Mouse (Mus musculus): ENCODE results near the gene Bag5. TPM values are rescaled to one million over a fixed set of nuclear protein-coding genes. Genes with fewer than 3 reads are reported as not detected.
"Not testable (repeated sequence)": the region's sequence is repeated elsewhere in the genome, so short reads cannot be mapped to it uniquely, and the experiment has no call there.

Gene Bag5
- polyA plus RNA-seq, 1 experiment, result 16.2 TPM

DNA sequence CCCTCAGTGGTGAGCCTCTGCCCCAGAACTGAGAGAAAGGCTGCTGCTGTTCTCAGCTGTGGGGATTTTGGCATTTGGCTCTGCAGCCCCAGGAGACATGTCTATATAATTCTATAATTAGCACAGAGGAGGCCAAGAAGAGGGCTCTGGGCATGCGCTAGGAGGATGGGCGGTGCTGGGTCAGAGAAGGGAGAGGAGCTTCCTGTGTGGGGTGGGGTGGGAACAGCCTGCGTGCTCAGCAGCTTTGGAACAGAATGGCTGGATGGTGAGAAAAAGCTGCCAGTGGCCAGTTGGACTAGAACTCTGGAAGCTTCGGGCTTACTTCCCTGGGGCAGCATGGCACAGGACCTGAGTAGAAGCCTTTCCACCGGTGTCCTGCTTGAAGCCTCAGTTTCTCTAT, 33.0 kb upstream of the Bag5 start:
- Histone ChIP-seq H3K4me3 (ENCODE audit: insufficient read depth, low read depth, low read length) (no peak overlapping the region), H3K27ac (replicated peaks; ENCODE audit: low read depth, low read length) (no peak overlapping the region; the same call in 1 of the 2 replicates), H3K4me1 (ENCODE audit: control insufficient read depth, insufficient read depth, insufficient read length, low read length) (peaks cover 7% of the 10 kb centered on the region)

DNA sequence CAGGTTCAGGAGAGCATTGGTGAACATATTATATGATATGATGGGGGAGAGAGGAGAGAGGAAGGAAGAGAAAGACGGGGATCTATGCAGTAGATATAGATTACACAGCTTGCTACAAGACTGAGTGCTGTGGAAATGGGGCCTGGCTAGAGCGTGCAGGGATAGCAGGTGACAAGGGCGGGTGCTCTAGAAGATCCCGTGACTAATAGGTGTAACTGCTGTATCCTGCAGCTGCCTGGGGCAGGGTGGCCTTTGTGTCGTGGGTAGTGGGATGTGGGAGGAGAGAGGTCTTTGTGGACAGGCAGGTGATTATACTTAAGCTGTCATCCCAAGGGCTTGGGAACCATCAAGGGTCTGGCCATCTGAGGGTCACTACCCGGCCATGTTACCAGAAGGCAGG, 32.2 kb upstream of the Bag5 start:
- Histone ChIP-seq H3K27ac (replicated peaks; ENCODE audit: low read depth, low read length) (no peak overlapping the region), H3K4me3 (ENCODE audit: insufficient read depth, low read depth, low read length) (no peak overlapping the region)

DNA sequence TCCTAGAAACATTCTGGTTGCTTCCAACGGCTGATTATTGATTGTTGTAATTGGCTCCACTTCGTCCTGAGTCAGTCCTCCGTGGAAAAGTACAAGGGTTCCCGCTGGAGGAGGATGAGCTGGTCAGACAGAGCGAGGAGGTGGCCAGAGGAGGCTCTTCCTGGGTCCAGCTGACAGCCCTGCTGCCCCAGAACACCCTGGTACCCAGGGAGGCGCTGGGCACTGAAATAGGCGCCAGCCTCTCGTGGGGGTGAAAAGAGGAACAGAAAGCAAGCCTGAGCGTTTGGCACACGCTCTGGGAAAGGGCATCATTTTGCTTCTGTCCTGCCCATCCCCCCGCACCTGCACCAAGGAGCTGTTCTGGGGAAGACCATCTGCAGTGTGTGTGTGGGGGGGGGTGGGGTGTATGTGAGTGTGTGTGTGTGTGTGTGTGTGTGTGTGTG, 30.9 kb upstream of the Bag5 start:
- Histone ChIP-seq H3K4me3 (ENCODE audit: insufficient read depth, low read depth, low read length) (no peak overlapping the region), H3K4me1 (ENCODE audit: control insufficient read depth, insufficient read depth, insufficient read length, low read length) (peaks cover 7% of the 10 kb centered on the region), H3K27ac (replicated peaks; ENCODE audit: low read depth, low read length) (no peak overlapping the region)

More for the DNA sequence above, 32.2 kb upstream of the Bag5 start:
- peaks cover 7% of the 10 kb centered on the region for H3K4me1 ChIP-seq (ENCODE audit: control insufficient read depth, insufficient read depth, insufficient read length, low read length)

DNA sequence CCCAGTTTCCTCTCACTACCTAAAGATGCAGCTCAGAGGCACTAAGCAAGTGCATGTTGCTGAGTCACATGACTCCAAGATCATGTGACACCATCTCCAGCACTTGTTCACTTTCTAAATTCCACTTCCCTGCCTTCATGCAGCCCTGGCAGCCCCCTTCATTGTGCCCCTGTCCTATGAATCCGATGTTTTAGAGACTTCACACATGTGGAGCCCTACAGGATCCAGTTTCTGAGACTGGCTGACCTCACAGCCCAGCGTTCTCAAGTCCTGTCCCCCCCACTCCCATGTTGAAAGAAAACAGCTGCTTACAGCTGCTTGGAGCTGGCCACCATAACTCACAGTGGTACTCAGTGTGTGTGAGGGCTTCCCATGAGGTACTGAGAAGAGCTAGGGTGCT, 30.4 kb upstream of the Bag5 start:
- Histone ChIP-seq H3K4me1 (ENCODE audit: control insufficient read depth, insufficient read depth, insufficient read length, low read length) (peaks cover 7% of the 10 kb centered on the region), H3K27ac (replicated peaks; ENCODE audit: low read depth, low read length) (no peak overlapping the region), H3K4me3 (ENCODE audit: insufficient read depth, low read depth, low read length) (no peak overlapping the region)

DNA sequence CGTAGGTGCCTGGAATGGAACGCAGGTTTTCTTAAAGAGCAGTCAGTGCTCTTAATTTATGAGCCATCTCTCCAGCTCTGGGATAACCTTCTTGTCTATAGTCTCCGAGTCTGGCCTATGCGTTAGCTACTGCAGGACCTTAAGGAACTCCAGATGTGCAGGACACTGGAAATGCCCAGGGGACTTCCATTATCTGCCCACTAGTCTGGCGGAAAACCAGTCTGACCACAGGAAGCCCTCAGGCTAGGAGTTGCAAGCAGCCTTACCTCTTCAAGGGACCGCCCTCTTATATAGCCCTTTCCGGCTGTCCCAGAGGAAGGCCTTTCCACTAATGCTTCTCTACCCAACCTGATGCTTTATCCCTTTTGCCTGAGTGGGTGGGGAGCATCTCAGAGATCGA, 28.3 kb upstream of the Bag5 start:
- no peak overlapping the region for H3K4me3 ChIP-seq (ENCODE audit: insufficient read depth, low read depth, low read length)

DNA sequence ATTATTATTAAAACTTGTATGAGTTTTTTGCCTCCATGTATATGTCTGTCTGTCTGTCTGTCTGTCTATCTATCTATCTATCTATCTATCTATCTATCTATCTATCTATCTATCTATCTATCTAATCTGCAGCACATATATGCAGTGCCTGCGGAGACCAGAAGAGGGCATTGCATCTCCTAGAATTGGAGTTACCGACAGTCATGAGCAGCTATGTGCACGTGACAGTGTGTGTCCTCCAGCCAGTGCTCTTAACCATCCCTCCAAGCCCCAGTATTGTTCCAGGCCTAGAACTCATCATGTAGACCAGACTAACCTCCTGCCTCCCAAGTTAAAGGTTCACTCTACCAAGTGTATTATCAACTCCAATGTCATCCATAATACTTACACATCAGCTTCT, 25.7 kb upstream of the Bag5 start:
- H3K4me1 ChIP-seq (ENCODE audit: control insufficient read depth, insufficient read depth, insufficient read length, low read length), result no peaks in the 10 kb centered on the region
- no peak overlapping the region for H3K27ac ChIP-seq (replicated peaks; ENCODE audit: low read depth, low read length)
- no peak overlapping the region for H3K4me3 ChIP-seq (ENCODE audit: insufficient read depth, low read depth, low read length)

More for the DNA sequence above, 28.3 kb upstream of the Bag5 start:
- Histone ChIP-seq H3K27ac (replicated peaks; ENCODE audit: low read depth, low read length) (no peak overlapping the region), H3K4me1 (ENCODE audit: control insufficient read depth, insufficient read depth, insufficient read length, low read length) (peaks cover 6% of the 10 kb centered on the region)

DNA sequence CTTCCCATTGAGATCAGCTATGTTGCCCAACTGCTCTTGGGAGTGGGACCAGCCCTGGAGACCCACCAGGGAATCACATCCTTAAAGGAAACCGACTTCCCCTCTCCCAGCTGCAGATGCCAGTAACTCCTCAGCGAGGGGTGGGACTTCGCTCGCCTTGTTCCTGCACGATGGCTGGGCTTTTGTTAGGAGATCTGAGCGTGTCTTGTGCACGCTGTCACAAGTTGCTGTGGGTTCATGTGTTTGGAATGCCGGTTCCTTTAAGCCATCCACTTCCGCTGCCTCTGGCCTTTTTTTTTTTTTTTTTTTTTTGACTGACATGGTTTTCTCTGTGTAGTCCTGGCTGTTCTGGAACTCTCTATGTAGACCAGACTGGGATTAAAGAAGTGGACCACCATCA, 24.3 kb upstream of the Bag5 start:
- Histone ChIP-seq H3K27ac (replicated peaks; ENCODE audit: low read depth, low read length) (no peak overlapping the region), H3K4me3 (ENCODE audit: insufficient read depth, low read depth, low read length) (no peak overlapping the region), H3K4me1 (ENCODE audit: control insufficient read depth, insufficient read depth, insufficient read length, low read length) (no peaks in the 10 kb centered on the region)

DNA sequence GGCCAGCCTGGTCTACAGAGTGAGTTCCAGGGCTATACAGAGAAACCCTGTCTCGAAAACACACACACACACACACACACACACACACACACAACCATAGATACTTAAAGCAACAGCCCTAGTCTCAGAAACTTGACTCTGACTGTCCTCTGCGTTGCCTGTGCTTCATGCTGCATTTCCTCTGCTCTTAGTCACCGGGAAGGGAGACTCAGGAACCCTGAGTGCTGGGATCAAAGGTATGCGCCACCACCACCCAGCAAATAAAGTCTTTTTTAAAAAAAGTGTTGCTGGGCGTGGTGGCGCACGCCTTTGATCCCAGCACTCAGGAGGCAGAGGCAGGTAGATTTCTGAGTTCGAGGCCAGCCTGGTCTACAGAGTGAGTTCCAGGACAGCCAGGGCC, 23.6 kb upstream of the Bag5 start:
- not testable (repeated sequence) for H3K4me3 ChIP-seq (ENCODE audit: insufficient read depth, low read depth, low read length); H3K27ac ChIP-seq (replicated peaks; ENCODE audit: low read depth, low read length); H3K4me1 ChIP-seq (ENCODE audit: control insufficient read depth, insufficient read depth, insufficient read length, low read length)

DNA sequence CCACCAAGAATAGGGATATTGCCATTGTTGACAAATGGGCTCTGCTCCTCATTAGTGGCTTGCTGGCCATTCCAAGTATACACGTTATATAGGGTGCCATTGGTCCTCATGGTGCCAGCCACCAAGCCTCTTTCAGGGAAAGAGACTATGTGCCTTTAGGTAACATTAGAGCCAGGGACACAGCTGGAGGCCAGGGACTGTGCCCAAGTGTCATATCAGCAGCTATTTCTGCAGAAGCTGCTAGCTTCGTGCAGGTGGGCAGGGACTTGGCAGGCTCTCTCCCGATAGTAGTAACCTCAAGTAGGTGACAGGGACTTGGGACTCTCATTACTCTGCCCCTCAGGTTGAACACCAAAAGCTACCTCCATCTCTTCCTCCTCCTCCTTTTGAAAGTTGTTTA, 21.9 kb upstream of the Bag5 start:
- H3K4me1 ChIP-seq (ENCODE audit: control insufficient read depth, insufficient read depth, insufficient read length, low read length), result no peaks in the 10 kb centered on the region
- H3K4me3 ChIP-seq (ENCODE audit: insufficient read depth, low read depth, low read length), result no peak overlapping the region
- H3K27ac ChIP-seq (replicated peaks; ENCODE audit: low read depth, low read length), result no peak overlapping the region

DNA sequence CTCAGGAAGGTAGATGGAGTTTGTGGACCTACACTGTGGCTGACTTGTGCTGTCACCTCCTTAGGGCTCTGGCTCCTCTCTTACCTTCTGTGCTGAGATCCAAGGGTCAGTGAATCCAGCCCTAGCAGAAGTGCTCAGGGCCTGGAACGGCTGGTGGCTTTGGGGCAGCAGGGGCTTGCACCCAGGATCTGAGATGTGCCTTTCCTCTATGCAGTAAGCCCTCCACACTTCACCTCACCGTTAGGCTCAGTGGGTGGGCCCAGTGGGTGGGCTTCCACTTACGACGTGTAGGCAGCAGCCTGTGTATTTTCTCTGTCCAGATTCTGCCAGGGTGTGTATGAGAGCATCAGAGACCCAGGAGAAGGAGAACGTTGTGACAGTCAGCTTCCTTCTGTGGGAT, 19.9 kb upstream of the Bag5 start:
- H3K4me1 ChIP-seq (ENCODE audit: control insufficient read depth, insufficient read depth, insufficient read length, low read length), result no peaks in the 10 kb centered on the region
- H3K4me3 ChIP-seq (ENCODE audit: insufficient read depth, low read depth, low read length), result no peak overlapping the region
- H3K27ac ChIP-seq (replicated peaks; ENCODE audit: low read depth, low read length), result no peak overlapping the region

DNA sequence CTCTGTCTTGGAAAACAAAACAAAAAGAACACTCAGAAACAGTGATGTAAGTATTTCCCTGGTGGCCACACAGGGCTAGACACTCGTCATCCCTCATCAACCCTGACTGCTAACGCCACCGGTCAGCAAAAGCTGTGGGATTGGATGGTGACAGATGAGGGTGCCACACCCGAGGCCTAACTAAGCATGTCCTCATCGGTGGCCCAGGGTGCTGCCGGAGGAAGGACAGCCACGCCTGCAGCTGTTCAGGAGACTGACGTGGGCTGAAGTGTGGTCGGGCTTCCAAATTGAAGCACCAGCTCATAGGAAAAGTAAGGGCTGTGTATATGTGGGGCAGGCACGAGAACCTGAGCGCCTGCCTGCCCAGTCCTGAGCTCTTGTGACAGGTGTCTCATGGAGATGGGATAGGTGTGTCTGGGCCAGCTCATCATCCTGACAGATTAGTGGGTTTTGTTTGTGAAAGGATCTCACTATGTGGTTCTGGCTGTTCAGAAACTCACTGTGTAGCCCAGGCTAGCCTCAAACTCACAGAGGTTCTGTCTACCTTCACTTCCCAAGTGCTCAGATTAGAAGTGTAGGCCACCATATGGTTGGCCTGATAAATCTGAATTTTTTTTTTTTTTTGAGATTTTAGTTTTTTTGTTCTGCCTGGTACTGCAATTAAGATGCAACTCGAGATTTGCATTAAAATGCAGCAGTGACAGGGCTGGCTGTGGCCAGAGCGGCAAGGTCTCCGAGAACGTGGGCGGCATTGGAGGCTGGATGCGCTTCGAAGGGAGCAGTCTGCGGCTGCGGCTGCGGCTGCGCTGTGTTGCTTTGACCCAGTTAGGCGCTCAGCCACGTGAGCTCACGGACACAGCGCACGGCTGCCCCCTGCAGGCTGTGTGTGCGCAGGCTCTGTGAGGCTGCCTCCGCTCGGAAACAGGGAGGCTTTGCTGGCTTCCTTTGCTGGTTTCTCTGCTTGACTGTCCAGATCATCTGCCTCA, 19.1 kb upstream of the Bag5 start:
- Histone ChIP-seq H3K4me1 (ENCODE audit: control insufficient read depth, insufficient read depth, insufficient read length, low read length) (no peaks in the 10 kb centered on the region), H3K27ac (replicated peaks; ENCODE audit: low read depth, low read length) (no peak overlapping the region), H3K4me3 (ENCODE audit: insufficient read depth, low read depth, low read length) (no peak overlapping the region)

DNA sequence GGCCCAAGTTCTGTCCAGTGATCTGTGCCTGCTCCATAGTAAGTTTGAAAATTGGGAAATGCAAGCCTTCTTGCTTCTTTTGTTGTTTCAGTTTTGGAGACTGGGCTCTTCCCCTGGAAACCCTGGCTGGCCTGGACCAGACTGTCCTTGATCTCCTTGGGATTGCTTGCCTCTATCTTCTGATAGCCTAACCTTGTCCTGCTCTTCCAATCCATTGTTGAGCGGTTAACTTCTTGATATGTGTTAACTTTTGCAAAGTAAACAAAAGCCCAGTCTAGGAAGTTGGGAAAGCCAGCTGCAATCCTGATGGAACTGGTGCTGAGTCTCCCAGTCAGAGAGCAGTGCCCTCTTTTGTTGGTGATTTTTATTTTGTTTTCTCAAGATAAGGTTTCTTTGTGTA, 14.9 kb upstream of the Bag5 start:
- Histone ChIP-seq H3K4me1 (ENCODE audit: control insufficient read depth, insufficient read depth, insufficient read length, low read length) (peaks cover 13% of the 10 kb centered on the region), H3K4me3 (ENCODE audit: insufficient read depth, low read depth, low read length) (no peak overlapping the region), H3K27ac (replicated peaks; ENCODE audit: low read depth, low read length) (no peak overlapping the region)

DNA sequence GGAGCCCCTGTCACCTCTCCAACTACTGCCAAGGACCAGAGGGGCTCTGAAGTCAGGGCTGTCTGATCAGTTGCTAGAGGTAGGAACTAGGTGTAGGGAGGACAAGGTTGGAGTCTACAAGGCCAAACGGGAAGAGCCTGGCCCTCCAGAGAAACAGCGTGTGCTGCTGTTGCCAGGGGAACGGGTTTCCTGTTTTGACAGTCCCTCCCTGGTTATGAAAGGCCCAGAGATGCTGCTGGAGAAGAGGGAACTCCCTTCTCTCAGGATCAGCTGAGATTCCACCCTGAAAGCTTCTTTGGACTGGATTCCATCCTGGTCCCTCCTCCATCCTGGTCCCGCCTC, 13.0 kb upstream of the Bag5 start:
- Histone ChIP-seq H3K4me3 (ENCODE audit: insufficient read depth, low read depth, low read length) (no peak overlapping the region), H3K27ac (replicated peaks; ENCODE audit: low read depth, low read length) (peak overlapping the region; percentile 82), H3K4me1 (ENCODE audit: control insufficient read depth, insufficient read depth, insufficient read length, low read length) (peaks cover 13% of the 10 kb centered on the region)

DNA sequence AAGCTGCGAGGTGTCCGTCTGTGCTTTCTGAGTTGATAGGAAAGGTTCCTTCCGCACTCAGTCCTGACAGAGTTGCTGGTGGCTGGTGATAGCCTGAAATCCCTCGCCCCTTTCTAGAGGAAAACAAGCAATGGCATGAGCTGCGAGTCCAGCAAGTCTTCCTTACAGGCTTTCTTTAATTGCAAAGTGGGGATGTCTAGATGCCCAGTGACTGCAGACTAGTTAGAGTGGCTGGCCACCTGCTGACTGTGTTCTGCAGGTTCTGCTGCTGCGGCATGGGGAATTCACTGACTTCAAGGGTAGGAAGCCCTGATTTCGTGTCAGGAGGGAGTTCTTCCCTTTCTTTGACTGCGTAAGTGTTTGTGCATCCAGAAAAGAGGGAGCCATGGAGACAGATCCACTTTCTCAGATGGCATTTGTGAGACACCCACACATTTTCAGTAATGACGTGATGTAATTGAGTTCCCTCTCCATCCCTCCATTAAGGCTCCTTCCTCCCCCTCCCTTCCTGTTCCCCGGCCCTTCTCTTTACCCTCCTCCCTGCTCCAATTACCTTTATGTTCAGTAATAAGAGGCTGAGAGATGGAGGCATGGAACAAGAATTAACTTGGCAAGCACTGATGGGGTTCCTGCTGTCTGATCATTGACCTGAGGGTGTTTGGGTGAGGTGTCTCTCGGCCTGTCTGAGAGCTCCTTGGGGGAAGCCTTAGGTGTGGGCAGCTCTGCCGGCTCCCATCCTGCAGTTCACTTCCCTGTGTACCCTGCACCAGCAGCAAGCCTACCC, 12.5 kb upstream of the Bag5 start:
- Histone ChIP-seq H3K4me3 (ENCODE audit: insufficient read depth, low read depth, low read length) (no peak overlapping the region), H3K27ac (replicated peaks; ENCODE audit: low read depth, low read length) (peak overlapping the region; percentile 82), H3K4me1 (ENCODE audit: control insufficient read depth, insufficient read depth, insufficient read length, low read length) (peaks cover 13% of the 10 kb centered on the region)

DNA sequence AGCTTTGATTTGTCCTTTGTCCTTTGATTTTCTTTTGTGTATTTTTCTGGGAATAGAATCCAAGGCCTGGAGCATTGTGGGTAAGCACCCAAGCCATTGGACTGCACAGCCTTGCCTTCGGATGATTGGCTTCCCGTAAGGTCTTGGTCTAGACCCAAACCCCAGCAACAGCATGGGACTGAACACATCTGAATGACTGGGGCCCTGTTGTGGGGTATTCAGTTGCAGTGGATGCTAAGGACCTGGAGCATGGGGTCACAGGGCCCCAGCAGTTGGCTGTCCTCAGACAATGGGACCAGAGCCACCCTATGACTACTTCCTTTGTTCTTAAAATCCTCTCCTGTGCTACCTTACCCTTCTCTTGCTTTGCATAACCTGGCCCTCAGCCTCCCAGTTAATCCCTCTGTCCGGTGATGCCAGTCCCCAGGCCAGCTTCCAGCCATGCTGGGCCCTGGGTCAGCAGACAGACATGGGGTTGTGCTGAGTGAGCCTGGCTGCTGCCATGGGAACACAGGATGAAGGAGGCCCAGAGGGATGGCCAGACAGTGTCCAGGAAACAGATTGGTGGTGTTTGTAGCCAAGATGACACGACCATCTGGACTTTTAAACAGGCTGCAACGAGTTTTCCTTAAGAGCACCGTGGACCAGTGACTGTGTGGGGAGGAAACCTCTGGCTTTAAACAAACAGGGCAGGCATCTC, 11.7 kb upstream of the Bag5 start:
- Histone ChIP-seq H3K4me3 (ENCODE audit: insufficient read depth, low read depth, low read length) (no peak overlapping the region), H3K4me1 (ENCODE audit: control insufficient read depth, insufficient read depth, insufficient read length, low read length) (peaks cover 13% of the 10 kb centered on the region), H3K27ac (replicated peaks; ENCODE audit: low read depth, low read length) (peak overlapping the region; percentile 82)

All from brown adipose tissue, adult 24 weeks (tissue).